Mouse (Mus musculus): ENCODE data around the gene Akr1c14.
"Not testable (repeated sequence)": the region's sequence is repeated elsewhere in the genome, so short reads cannot be mapped to it uniquely, and the experiment has no call there.

The Akr1c14 gene

DNA sequence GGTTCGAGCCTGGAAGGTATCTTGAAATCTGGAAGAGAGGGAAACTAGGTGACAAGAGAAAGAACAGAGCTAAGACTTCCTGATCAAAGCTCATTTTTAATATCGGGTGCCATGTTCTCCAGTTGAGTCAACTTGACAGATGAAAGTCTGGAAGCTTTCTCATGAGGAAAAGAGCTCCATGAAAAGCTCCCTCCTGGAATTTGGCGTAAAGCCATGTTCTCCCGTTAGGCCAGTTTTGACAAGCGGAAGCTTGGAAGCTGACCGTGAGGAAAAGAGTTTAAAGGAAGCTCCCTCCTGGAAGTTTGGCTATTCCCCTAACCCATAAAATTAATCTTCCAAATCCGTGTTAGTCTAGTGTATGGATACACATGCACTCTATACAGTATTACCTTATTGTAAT is 74.3 kb downstream of the Akr1c14 start:
- peak in 1 of 2 experiments; percentile 3 for DNase-seq

- not testable (repeated sequence) for DNase-seq
Measured at GRCm38 (mm10) chr13:4124471-4124870, 75.7 kb downstream of the Akr1c14 start.

- not testable (repeated sequence) for DNase-seq
Measured at GRCm38 (mm10) chr13:4125846-4126245, 77.0 kb downstream of the Akr1c14 start.

GRCm38 (mm10) chr13:4129100-4129499 is 80.3 kb downstream of the Akr1c14 start:
- peak in 1 of 2 experiments; percentile 9 for DNase-seq

DNA sequence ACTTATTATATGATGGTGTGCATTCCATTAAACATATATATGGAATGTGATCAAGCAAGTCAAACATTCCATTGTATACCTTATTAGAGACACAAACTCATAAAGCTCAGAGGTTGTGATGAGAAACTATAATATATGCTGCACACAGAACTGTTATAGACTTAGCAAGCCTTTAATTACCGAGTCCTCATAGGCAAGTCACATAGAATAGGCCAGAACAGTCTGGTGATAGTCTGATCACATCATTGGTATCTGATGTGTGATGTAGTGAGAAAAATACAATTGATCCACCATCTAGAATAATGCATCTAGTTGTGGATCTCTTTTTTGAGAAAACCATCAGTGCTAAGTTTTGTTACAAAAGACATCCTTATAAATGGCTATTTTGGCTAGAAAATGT is 82.5 kb downstream of the Akr1c14 start:
- DNase-seq, result no peak

DNA sequence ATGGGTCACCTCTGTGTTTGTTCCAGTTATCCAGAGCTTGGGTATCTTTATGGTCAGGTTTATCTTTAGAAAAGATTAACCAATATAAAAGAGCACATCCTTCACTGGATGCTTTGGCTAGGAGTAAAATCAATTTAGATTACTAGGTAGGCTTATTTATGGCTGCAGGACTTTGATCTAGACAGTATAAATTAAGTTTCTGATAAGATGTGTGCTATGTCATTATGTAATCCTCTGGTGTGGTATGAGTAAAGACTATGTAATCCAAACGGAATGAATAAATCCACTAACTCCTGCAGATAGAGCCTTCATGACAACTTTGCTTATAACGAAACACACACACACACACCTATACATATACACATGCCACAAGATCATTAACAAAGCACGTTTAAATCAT is 82.9 kb downstream of the Akr1c14 start:
- no peak for DNase-seq

DNA sequence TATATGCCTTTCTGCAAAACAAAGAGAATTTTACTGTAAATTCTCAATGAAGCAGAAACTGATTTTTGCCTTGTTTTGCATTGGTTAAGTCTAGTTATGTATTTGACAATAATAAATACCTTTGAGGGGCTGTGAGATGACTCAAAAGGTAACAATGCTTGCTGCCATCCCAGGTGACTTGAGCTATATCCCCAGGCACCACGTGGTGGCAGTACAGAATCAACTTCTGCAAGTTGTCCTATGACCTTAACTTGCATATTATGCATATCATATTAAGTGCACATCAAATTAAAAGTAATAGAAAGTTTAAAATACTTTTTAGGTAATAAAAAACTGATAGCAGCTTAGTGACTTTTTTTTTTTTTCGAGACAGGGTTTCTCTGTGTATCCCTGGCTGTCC is 84.3 kb downstream of the Akr1c14 start:
- DNase-seq, result peak in 1 of 2 experiments; percentile 8
